ENCODE assay signal across 17 mouse cellular contexts in the genomic region with DNA sequence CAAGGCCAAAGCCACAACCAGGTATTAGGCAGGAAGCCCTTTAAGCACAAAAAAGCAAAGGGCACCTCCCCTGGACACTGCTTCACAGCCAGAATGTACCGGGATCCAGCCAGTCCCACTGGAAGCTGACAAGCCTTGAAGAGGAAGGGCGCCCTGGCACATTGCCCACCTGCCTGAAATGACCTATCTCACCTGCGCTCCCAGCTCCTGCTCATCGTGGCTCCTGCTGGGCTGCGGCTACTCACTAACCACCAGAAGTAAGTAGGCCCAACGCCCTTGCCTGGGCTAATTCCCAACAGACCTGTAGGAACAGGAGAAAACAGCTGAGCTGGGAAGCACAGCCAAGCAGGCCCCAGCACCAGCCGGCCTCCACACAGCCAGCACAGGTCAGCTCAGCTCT. TPM values are rescaled to one million over a fixed set of nuclear protein-coding genes. Genes with fewer than 3 reads are reported as not detected.
DNase-seq lines count a peak whose midpoint lies in the region; ATAC-seq and TF ChIP-seq lines count a peak whose summit lies in the region.
"Had no signal": no experiment of that assay in that cellular context is flagged by ENCODE, and none has a peak within 500 bp of the region (broad histone marks: within the 10 kb centered on the region; RNA-seq: fewer than 3 reads in every experiment).

No protein-coding gene starts in this region.

- no peaks in the 10 kb centered on the region for H3K36me3 ChIP-seq in lung, postnatal 0 days (ENCODE audit: insufficient read depth, low read length)
- H3K36me3 ChIP-seq in heart, embryonic 10.5 days, result 0 out of 2 replicates have a peak, but pooled peaks cover 4% of the 10 kb centered on the region
- H3K36me3 ChIP-seq: lung, embryonic 15.5 days; midbrain, embryonic 15.5 days; neural tube, embryonic 13.5 days had no signal

- 53% methylated on average over 7 of the region's 7 CpGs for WGBS in lung, postnatal 0 days
- WGBS in heart, embryonic 10.5 days, result 83% methylated on average over 7 of the region's 7 CpGs

- peak; percentile 30 for DNase-seq in cerebellum, adult 8-10 months
- no peak for DNase-seq in cerebellum, adult 11 months
- peak; percentile 32 for DNase-seq in brain, adult 2 months (ENCODE audit: low read depth, low spot score)
- peak; percentile 80 to 84 for DNase-seq in kidney, adult 8-10 months
- peak; percentile 32 for DNase-seq in lung, postnatal 0 days (ENCODE audit: low spot score)
- no peak for DNase-seq in frontal cortex, postnatal 14 days (ENCODE audit: low spot score in 2 of 2)
- DNase-seq in heart, embryonic 10.5 days (ENCODE audit: low spot score), result no peak
- DNase-seq in retina, embryonic 14.5 days (ENCODE audit: low spot score), result no peak
- DNase-seq: heart, postnatal 36 days; layer of hippocampus, adult 9-11 months; left cerebral cortex, postnatal 4 days; right cerebral cortex, adult 18-20 months; thymus, postnatal 36 days had no signal

- ATAC-seq in lung, postnatal 0 days, result no peak
- ATAC-seq: midbrain, embryonic 15.5 days had no signal

- TF ChIP-seq EP300 in lung, postnatal 0 days (IDR thresholded peaks at IDR 0.05), result no peak

- 0 out of 2 replicates have a peak overlapping the region, but pooled peaks have one; percentile 14 for H3K4me2 ChIP-seq in lung, postnatal 0 days (replicated peaks; ENCODE audit: low read depth, low read length)
- H3K4me2 ChIP-seq: lung, embryonic 15.5 days; midbrain, embryonic 15.5 days; neural tube, embryonic 13.5 days had no signal

- no peak overlapping the region for H3K4me3 ChIP-seq in lung, postnatal 0 days (ENCODE audit: low read depth, low read length)
- no peak overlapping the region for H3K4me3 ChIP-seq in heart, embryonic 10.5 days
- H3K4me3 ChIP-seq: lung, embryonic 15.5 days; midbrain, embryonic 15.5 days; neural tube, embryonic 13.5 days had no signal

- no peaks in the 10 kb centered on the region for H3K27me3 ChIP-seq in lung, postnatal 0 days (replicated peaks; ENCODE audit: insufficient read depth, low read length)
- no peaks in the 10 kb centered on the region for H3K27me3 ChIP-seq in heart, embryonic 10.5 days (ENCODE audit: insufficient read depth, poor library complexity, severe bottlenecking)
- H3K27me3 ChIP-seq: lung, embryonic 15.5 days had no signal

- TF ChIP-seq CTCF in lung, postnatal 0 days (IDR thresholded peaks at IDR 0.05), result no peak

- no peak overlapping the region for H3K9ac ChIP-seq in lung, postnatal 0 days (replicated peaks; ENCODE audit: low read depth)
- H3K9ac ChIP-seq: lung, embryonic 15.5 days; midbrain, embryonic 15.5 days; neural tube, embryonic 13.5 days had no signal

- H3K27ac ChIP-seq in lung, postnatal 0 days (ENCODE audit: low read length), result peak overlapping the region; percentile 48
- H3K27ac ChIP-seq in heart, embryonic 10.5 days, result no peak overlapping the region
- H3K27ac ChIP-seq: lung, embryonic 15.5 days; midbrain, embryonic 15.5 days; neural tube, embryonic 13.5 days had no signal

- no peaks in the 10 kb centered on the region for H3K9me3 ChIP-seq in lung, postnatal 0 days (ENCODE audit: low read length)
- no peaks in the 10 kb centered on the region for H3K9me3 ChIP-seq in heart, embryonic 10.5 days
- H3K9me3 ChIP-seq: G1E; lung, embryonic 15.5 days; midbrain, embryonic 15.5 days; neural tube, embryonic 13.5 days had no signal

- peaks cover 18% of the 10 kb centered on the region; the same call in 1 of the 2 replicates for H3K4me1 ChIP-seq in lung, postnatal 0 days (ENCODE audit: insufficient read depth, low read depth, low read length)
- peaks cover 61% of the 10 kb centered on the region for H3K4me1 ChIP-seq in heart, embryonic 10.5 days

RNA-seq across cellular contexts. Expression of gene Prkcd, which starts 3.9 kb away (rescaled TPM):
- polyA plus RNA-seq in lung, postnatal 0 days (2015; fragmentation: Nextera tagmentation; extraction: Ambion mirVana), result 59.4 and 68.4 TPM in 2 replicates
- 32.4 and 37.3 TPM in 2 replicates for polyA plus RNA-seq in heart, embryonic 10.5 days (2016; fragmentation: Nextera tagmentation; extraction: Ambion mirVana)

RNA-seq across cellular contexts. Expression of gene Rft1, which starts 32.0 kb away (rescaled TPM):
- polyA plus RNA-seq in lung, postnatal 0 days (2015; fragmentation: Nextera tagmentation; extraction: Ambion mirVana), result 14.4 and 15.5 TPM in 2 replicates
- polyA plus RNA-seq in heart, embryonic 10.5 days (2016; fragmentation: Nextera tagmentation; extraction: Ambion mirVana), result 11.6 and 11.8 TPM in 2 replicates

Comparison
In these comparisons a context has a peak if more than half of its experiments do, and no peak if none do; other contexts are left out.
1. DNase-seq: peak in cerebellum, adult 8-10 months (single experiment), brain, adult 2 months (single experiment), kidney, adult 8-10 months (2 of 2) and lung, postnatal 0 days (single experiment); none in cerebellum, adult 11 months (single experiment), frontal cortex, postnatal 14 days (0 of 2), heart, embryonic 10.5 days (single experiment) and retina, embryonic 14.5 days (single experiment).